Mouse (Mus musculus) C2C12 (cell line): ENCODE results near the gene Tm4sf4.

ENCODE experiments used
- CTCF ChIP-seq: IDR thresholded peaks from one replicate; pipeline ENCODE4 v1.5.1; 2011; ENCODE audit not compliant: control insufficient read depth, insufficient read depth, insufficient read length
- MAX ChIP-seq: IDR thresholded peaks from one replicate; pipeline ENCODE4 v1.6.1; 2011; ENCODE audit warnings: mild to moderate bottlenecking, control low read depth

DNA sequence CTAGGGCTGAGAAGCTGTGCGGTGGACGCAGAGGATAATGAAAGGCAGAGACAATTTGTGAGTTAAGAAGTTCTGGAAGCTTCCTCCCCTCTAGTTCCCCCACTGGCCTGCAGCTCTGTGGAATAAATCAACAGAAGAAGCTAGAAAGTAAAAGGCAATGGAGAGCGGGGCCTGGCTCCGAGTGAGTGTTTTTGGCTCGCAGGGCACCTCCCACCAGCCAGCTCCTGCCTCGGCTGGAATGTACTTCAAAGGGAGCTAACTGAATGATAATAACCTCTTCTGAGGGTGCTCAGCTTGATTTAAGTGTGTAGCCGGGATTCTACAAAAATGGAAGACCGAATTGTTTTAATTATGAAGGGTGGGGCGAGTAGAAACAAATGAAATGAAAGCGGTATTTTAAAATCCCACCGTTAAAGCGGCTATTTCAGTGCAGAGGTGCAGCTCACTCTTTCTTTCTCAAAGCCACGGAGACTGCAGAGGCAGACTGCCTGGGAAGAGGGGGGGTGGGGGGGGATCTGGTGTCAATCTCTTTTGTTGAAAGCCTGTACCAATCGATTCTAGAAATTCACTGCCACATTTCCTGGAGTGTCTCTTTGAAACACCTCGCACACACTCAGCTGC is 46.0 kb downstream of the Tm4sf4 start:
- TF ChIP-seq CTCF (no peak), MAX (no peak)
